Mouse (Mus musculus): ENCODE measurements around the gene Chrm4.

- TF ChIP-seq POLR2A (IDR thresholded peaks at IDR 0.05; ENCODE audit: extremely low read depth, insufficient read depth, low read length) (no peak), CTCF (IDR thresholded peaks at IDR 0.05; ENCODE audit: low read depth, low read length) (no peak)
These were observed 44.4 kb downstream of the Chrm4 start for GRCm38 (mm10) chr2:91971231-91972097.
